Mouse (Mus musculus): Measurements from ENCODE around the gene Pcp4l1.
"Not testable (repeated sequence)": the region's sequence is repeated elsewhere in the genome, so short reads cannot be mapped to it uniquely, and the experiment has no call there.

The Pcp4l1 gene

GRCm38 (mm10) chr1:171187851-171188700, 8.0 kb downstream of the Pcp4l1 start:
- no peak for DNase-seq (ENCODE audit: low spot score in 2 of 2)

DNA sequence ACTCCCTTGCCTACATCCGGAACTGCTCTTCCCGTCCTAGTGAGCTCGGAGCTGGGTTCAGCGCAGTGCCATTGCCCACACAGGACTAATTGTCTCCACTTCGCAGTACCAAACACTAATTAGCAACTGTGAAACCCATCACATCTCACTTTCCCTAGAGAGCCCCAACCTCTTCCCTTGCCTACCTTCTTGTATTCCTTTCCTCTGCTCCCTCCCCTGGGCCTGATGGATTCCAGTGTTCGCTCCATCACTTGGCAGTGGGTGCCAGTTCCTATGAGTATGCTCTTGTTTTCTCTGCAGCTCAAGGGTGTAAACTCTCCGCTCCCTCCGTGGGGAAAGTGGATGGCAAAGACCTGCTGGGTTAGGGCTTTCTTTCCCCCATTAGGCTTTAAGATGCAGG, 10.4 kb downstream of the Pcp4l1 start:
- DNase-seq (ENCODE audit: low spot score in 2 of 2): no peak

- no peak for DNase-seq (ENCODE audit: low spot score in 2 of 2)
Measured at GRCm38 (mm10) chr1:171184314-171184713, 11.8 kb downstream of the Pcp4l1 start.

GRCm38 (mm10) chr1:171183620-171184019, 12.4 kb downstream of the Pcp4l1 start:
- DNase-seq (ENCODE audit: low spot score in 2 of 2): no peak

DNA sequence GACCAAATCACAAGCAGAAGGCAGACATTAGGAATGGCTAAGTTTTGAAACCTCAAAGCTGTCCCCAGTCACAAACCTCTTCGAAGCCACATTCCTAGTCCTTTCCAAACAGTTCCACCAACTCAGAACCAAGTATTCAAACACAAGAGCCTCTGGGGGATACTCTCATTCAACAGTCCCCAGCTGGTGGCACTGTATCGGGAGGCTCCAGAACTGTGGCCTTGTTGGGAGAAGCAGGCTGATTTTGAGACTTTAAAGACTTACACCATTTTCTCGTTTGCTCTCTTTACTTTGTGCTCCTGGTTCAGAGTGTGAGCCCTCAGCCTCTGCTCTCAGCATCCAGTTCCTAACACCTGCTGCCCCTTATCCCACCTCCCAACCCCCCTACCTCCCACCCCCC, 13.0 kb downstream of the Pcp4l1 start:
- DNase-seq (ENCODE audit: low spot score in 2 of 2): no peak

DNA sequence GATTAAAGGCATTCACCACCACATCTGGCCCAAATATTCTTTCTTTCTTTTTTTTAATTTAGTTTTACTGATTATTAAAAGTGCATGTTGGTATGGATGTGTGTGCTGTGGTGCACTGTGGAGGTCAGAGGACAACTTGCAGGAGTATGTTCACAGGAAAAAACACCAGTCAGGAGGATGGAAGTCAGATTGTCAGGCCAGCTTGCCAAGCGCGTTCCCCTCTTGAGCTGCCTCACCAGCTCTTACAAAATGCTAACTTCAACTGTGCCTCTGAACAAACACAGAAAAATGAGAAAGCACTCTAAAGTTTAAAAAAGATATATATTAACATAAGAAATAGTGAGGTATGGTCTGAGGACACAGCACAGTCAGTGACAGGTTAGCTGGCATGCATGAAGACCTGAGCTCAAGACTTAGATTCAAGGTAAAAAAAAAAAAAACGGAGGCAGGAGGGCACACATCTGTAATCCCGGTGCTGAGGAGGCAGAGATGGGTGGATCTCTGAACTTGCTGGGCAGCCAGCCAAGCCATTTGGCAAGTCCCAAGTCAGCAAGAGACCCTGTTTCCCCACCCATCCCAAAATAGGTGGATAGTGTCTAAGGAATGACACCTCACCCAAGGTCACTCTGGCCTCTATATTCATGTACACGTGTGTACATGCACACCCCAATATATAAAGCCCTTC, 16.4 kb downstream of the Pcp4l1 start:
- no peak for DNase-seq (ENCODE audit: low spot score in 2 of 2)

- no peak for DNase-seq (ENCODE audit: low spot score in 2 of 2)
Measured at GRCm38 (mm10) chr1:171172779-171173178, 23.3 kb downstream of the Pcp4l1 start.

DNA sequence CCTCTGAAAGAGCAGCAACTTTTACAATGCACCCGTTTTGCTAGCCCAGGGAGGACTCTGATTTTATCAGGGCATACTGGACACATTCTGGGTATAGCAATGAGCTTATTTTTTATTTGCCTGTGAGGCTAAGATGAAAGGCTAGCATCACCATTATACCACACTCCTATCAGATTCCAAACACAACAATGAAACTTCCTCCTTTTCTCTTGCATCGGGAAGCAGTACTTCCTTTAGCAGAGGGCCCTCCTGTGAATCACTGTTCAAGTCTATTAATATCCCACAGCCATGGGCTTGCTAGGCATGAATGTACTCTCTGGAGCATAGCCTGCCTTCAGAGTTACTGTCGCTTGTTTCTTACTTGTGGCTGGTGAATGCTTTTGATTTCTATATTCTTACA, 24.9 kb downstream of the Pcp4l1 start:
- no peak for DNase-seq (ENCODE audit: low spot score in 2 of 2)

DNA sequence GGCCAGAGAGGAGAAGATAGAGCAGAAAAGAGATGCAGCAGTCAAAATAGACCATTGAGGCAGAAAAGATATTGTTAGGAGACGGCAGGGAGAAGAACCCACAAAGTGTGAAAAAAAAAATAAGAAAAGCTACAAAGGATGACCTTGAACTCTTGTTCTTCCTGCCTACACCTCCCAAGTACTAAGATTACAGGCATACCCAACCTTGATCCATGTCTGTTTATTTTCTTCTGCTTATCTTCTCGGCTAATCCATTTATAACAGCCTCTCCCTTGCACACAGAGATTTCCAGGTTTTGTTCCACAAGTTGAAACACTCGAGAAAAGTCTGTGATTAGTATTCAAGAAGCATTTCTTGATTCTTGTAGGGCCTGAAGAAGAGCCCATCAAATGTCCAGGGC, 26.2 kb downstream of the Pcp4l1 start:
- DNase-seq (ENCODE audit: low spot score in 2 of 2): no peak

GRCm38 (mm10) chr1:171168906-171169305, 27.2 kb downstream of the Pcp4l1 start:
- no peak for DNase-seq (ENCODE audit: low spot score in 2 of 2)

DNA sequence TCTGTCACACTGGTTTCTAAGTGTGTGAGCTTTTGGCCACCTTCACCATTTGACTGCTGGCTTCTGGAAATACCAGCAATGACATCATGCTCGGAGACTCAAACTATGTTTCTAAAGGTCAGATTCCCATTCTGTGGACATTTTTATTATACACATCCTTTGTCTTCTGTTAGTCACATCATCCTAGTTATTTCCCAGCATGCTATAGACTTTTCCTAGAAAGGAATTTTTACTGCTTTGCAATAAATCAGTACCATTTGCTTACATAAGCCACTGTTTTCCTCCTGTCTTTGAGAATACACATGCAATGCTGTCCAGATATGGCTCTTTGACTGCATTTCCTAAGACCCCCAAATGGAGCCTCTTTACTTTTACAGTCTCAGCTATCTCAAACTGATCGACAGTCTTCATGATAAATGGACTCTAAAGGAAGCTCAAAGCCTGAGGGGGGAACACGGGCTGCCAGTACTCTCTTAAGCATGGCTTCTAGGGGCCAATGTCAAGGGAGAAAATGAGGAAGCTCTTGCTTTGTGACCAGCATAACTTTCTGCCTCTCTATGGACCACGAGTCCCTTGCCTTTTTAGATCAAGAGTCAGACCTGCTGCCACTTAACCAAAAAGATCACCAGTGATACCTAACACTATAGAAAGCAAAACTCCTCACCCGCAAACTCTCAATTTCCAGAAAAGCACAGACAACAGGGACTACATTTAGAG, 30.3 kb downstream of the Pcp4l1 start:
- DNase-seq (ENCODE audit: low spot score in 2 of 2): no peak

DNA sequence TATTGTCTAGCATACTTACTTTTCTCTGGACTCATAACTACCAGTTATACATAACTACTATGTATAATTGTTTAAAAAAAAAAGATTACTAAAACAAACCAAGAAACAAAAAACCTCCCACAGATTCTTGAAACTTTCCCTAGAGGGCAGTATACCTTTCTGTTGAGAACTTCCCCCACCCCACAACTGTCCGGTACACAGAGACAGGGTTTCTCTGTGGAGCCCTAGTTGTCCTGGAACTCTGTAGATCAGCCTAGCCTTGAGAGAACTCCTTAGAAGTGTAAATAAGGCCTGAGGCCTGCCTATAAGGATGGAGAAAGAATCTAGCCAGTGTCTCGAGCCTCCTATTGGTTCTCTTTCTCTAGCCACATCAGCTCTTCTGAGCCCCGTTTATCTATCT, 31.8 kb downstream of the Pcp4l1 start:
- no peak for DNase-seq (ENCODE audit: low spot score in 2 of 2)

DNA sequence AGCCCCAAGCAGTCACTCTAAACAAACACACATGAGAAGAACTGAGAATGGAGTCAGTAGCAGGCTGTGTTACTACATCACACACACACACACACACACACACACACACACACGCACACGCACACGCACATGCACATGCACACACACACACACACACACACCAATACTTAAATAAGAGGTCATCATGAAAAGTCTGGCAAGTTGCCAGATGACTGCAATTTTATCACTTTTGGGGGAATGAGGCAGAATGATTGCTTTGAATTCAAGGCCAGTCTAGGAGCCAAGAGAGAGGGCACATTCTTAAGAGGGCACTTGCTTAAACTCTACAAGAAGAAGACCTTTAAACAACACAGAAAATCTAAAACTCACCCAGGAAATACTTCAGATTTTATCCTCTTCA, 33.5 kb downstream of the Pcp4l1 start:
- no peak for DNase-seq (ENCODE audit: low spot score in 2 of 2)

GRCm38 (mm10) chr1:171159485-171159975, 36.5 kb downstream of the Pcp4l1 start:
- no peak for DNase-seq (ENCODE audit: low spot score in 2 of 2)

GRCm38 (mm10) chr1:171157965-171158364, 38.1 kb downstream of the Pcp4l1 start:
- no peak for DNase-seq (ENCODE audit: low spot score in 2 of 2)

GRCm38 (mm10) chr1:171156644-171157043, 39.4 kb downstream of the Pcp4l1 start:
- DNase-seq (ENCODE audit: low spot score in 2 of 2): no peak

DNA sequence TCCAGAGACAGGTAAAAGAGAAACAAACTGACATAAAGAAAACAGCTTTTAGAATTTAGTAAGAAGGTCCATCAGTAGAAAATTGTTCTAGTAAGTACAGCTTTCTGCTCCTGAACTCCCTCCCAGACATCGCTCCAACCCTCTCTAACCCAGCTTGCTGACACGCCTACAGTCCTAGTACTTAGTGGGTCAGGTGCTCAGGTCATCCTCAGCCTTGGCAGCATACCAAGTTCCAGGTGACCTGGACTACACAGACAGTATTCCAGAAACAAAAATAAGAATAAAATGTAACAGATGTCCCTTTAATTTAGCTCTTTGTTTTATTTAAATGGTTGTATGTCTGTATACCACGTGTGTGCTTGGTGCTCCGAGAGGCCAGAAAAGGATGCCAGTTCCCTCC, 44.1 kb downstream of the Pcp4l1 start:
- no peak for DNase-seq (ENCODE audit: low spot score in 2 of 2)

GRCm38 (mm10) chr1:171150838-171151391, 45.2 kb downstream of the Pcp4l1 start:
- DNase-seq (ENCODE audit: low spot score in 2 of 2): no peak

- DNase-seq (ENCODE audit: low spot score in 2 of 2): peak; percentile 91 to 96
Measured at GRCm38 (mm10) chr1:171149974-171150760, 45.9 kb downstream of the Pcp4l1 start, which contains the start of the genes Sdhc and Mpz. TSS of gene Sdhc (minus strand) at chr1:171150603. TSS of gene Mpz (plus strand) at chr1:171150711.

GRCm38 (mm10) chr1:171142981-171143380, 53.1 kb downstream of the Pcp4l1 start:
- not testable (repeated sequence) for DNase-seq (ENCODE audit: low spot score in 2 of 2)
